Mouse (Mus musculus) heart, adult 18-20 months (tissue): ENCODE measurements at regions not wholly inside any gene's neighbourhood (a gene's known extent, or its start where the extent isn't known, plus 50 kb on each side); places are given as distances from the start of the nearest gene placed in this dataset.

Source experiments
- DNase-seq, 2 experiments: peaks; one replicate each; pipeline ENCODE4 v3.0.0; 2021 to 2022; ENCODE audit warnings: mixed read lengths in 1 of 2

GRCm38 (mm10) chr10:117579210-117579609 is 50.1 kb upstream of the Cpm start:
- no peak for DNase-seq

GRCm38 (mm10) chr10:117578696-117579146 is 50.6 kb upstream of the Cpm start:
- no peak for DNase-seq

- DNase-seq, result no peak
Measured at GRCm38 (mm10) chr10:117577970-117578695, 51.2 kb upstream of the Cpm start.

- no peak for DNase-seq
Measured at GRCm38 (mm10) chr10:117576881-117577730, 52.2 kb upstream of the Cpm start.

- DNase-seq, result no peak
Measured at GRCm38 (mm10) chr10:117576154-117576859, 53.0 kb upstream of the Cpm start.

GRCm38 (mm10) chr10:117575404-117576153 is 53.7 kb upstream of the Cpm start:
- no peak for DNase-seq

- no peak for DNase-seq
Measured at GRCm38 (mm10) chr10:117574915-117575314, 54.4 kb upstream of the Cpm start.

GRCm38 (mm10) chr10:117574056-117574727 is 55.1 kb upstream of the Cpm start:
- no peak for DNase-seq

GRCm38 (mm10) chr10:117573596-117573850 is 55.8 kb upstream of the Cpm start:
- DNase-seq, result no peak

GRCm38 (mm10) chr10:117572746-117573595 is 56.3 kb upstream of the Cpm start:
- no peak for DNase-seq

- DNase-seq, result peak; percentile 14 to 24
Measured at GRCm38 (mm10) chr10:117571891-117572573, 57.3 kb upstream of the Cpm start.

GRCm38 (mm10) chr10:117570971-117571861 is 58.1 kb upstream of the Cpm start:
- DNase-seq, result peak; percentile 17 to 23

- DNase-seq, result no peak
Measured at GRCm38 (mm10) chr10:117570091-117570970, 59.0 kb upstream of the Cpm start.

GRCm38 (mm10) chr10:117569301-117570079 is 59.8 kb upstream of the Cpm start:
- DNase-seq, result no peak

- no peak for DNase-seq
Measured at GRCm38 (mm10) chr10:117568472-117569300, 60.6 kb upstream of the Cpm start.

- no peak for DNase-seq
Measured at GRCm38 (mm10) chr10:117568138-117568387, 61.2 kb upstream of the Cpm start.
